Mouse (Mus musculus) G1E (cell line): ENCODE results near the gene Gm572.

ENCODE experiments used
- CTCF ChIP-seq: IDR thresholded peaks from 2 replicates; pipeline ENCODE4 v1.5.1; 2012; ENCODE audit warnings: low read depth, low read length, inconsistent platforms, mixed read lengths
- GATA1 ChIP-seq: IDR thresholded peaks from 2 replicates; pipeline ENCODE4 v1.6.1; 2012; ENCODE audit warnings: borderline replicate concordance, low read length, inconsistent platforms, mixed read lengths
- POLR2AphosphoS5 ChIP-seq: IDR thresholded peaks from 2 replicates; pipeline ENCODE4 v1.6.1; 2012; ENCODE audit warnings: low read depth, low read length, inconsistent platforms; ENCODE audit not compliant: insufficient replicate concordance
- TAL1 ChIP-seq: conservative IDR thresholded peaks from 2 replicates; pipeline ENCODE4 v1.6.1; 2012; ENCODE audit warnings: low read depth, low read length, inconsistent platforms, mixed read lengths

DNA sequence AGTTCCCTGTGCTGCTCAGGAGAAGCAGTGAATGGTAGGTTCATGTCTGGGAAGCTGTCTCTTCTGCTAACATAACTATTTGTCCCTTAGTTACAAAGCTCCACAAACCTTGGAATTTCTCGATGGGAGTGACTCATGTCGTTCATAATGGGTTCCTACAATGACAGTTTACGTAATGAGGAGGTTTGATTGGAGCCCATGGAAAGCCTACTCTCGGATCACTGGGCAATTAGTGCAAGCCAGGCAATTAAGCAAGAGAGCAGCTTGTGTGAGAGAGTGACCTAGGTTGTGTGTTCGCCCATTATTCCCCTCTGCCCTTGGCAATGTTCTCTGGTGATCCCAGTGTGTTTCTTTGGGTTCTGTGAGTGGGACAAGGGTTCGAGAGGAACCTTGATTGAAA is 47.2 kb upstream of the Gm572 start:
- no peak for TF ChIP-seq CTCF
- TF ChIP-seq GATA1: no peak
- no peak for TF ChIP-seq POLR2AphosphoS5
- no peak for TF ChIP-seq TAL1
